Mouse (Mus musculus) c-Kit-positive CD71-negative TER-119-negative erythroid progenitor cells, embryonic 14.5 days (primary cell): Measurements from ENCODE around the gene E130308A19Rik.

Experiments used
- DNase-seq: peaks from one replicate; pipeline ENCODE4 v3.0.0-alpha.2; 2013; ENCODE audit warnings: low read depth

Gene E130308A19Rik

DNA sequence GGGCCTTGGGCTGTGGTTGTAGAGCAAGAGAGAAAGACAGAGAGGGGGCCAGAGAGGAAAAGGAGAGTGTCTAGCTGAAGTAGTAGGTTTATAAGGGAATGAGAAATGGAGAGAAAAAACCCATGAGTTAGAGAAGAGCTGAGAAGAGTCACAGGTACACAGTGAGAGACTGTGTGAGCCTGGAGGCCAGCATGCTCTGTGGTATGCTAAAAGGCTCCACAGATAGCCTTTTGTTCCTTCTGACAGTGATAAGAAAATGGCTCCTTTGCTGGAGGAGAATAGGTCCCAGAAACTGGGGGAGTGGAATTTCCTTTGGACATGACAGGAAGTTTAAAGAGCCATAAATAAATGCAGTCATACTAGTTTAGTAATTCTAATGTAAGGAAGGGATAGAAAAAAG, 13.2 kb downstream of the E130308A19Rik start:
- DNase-seq = no peak

DNA sequence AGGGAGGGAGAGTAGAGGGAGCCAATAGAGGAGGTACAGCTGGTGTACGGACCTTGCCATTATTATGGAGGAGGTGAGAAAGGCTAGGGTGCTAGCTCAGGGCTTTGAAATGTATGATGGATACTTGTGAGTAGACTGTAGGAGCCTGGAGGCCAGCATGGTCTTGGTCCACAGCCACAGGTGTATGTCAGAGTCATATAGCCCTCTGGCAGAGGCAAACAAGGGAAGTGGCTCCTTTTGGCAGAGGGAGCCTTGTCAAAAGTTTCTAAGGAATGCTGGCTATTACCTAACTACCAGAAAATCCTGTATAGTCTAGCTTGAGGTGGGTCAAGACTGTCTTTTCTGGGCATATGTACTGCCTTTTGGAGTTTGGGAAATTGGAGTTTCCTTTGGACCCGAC, 14.7 kb downstream of the E130308A19Rik start:
- DNase-seq = no peak

DNA sequence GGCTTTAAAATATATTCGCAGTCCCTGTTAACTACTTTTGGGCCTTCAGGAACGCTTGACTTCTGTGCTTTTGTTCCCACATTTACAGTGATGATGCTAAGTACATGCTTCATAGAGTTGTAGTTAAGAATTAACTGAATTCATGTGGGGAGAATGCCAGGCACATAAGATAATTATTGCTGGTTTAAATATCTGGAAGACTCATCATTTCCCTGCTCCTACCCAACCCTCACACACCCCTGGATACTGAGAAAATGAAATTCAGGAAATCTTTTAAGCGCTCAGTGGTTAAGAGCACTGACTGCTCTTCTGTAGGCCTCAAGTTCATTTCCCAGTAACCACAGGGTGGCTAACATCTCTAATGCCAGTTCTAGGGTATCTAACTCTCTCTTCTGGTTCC, 16.0 kb downstream of the E130308A19Rik start:
- DNase-seq = no peak

DNA sequence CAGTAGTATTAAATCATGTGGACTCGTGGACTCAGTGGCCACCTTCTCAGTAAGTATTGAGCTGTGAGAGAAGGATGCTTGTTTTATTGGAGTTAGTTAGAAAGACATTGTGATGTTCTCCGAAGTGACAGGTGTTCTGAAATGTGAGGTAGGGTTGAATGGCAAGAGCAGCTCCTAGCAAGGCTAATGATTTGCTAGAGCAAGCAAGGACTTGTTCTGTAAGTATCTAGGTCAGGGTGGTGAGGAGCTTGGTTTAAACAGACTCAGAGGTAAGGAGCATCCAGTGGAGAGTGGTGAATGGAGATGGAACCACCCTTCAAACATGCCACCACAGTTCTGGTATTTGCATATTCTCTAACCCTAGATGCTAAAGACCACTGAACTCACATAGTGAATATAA, 16.6 kb downstream of the E130308A19Rik start:
- DNase-seq = no peak

DNA sequence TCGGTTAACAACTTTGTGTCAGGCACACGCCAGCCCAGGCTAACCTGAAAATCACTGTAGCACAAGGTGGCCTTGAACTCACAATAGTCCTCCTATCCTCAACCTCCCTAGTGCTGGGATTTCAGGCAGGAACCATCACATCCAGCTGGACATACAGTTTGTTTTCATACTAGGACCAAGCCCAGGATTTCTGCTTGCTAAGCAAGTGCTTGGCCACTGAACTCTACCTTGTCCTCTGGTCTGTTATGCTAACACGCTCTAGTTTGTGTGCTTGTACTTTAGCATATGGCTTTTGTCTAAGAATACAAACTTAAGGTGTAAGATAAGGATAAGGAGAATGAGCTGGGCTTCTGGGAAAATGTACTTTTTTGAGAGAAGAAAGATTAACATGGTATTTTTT, 18.4 kb downstream of the E130308A19Rik start:
- no peak for DNase-seq

DNA sequence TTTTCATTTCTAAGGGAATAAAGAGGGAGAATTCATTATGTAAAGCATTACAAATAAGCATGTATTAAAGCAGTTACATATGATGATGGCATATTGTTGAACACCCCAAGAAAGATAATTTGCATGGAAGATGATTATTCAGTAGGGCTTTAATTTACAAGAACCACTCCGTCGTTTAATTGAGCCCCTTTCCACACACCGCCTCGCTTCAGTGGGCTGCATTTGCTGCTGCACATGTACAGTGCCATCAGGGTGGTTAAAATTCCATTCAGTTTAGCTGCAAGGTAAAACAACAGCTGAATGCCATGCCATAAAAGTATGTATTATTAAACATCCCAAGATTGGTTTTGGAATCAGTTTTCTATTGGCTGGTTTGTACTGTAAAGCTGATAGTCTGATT, 19.0 kb downstream of the E130308A19Rik start:
- DNase-seq = no peak

DNA sequence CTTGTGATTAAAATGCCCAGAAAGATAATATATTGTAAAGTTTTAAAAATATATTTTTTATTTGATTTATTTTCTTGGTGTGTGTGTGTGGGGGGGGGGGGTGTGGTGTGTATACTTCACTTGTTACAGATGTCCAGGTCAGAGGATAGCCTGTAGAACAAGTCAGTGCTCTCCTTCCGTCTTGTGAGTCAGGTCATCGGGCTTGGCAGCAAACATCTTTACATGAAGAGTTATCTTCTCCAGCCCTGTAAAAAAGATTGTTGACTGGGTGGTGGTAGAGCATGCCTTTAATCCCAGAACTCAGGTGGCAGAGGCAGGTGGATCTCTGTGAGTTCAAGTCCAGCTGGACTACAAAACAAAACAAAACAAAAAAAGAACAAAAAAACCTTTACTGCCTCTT, 19.6 kb downstream of the E130308A19Rik start:
- no peak for DNase-seq

DNA sequence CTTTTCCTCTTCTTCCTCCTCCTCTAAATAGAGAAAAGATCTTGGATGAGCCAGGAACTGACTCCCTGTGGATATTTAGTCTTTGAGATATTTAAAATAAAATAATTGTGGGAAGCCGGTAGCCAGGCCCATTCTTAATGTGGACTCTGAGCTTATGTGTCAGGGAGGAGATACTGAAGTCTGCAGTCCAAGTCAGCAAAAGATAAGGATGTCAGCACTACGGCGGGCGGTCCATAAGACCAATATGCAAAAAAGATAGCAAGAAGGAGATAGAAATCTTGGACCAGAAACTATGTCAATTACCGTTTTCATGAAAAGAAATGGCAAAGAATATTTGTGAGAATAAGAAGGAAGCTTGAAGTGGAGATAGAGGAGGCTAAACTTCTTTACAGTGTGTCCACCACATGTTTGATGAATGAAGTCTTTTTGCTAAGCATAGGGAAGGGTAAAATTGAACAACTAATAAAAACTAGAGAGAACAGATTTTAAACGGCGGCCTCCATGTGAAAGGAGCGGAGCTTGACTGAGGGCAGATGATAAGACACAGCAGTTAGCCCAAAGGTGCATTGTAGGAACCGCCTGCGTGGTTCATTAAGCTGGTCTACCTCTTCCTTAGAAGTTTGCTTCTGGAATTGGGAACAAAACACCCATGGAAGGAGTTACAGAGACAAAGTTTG, 20.1 kb downstream of the E130308A19Rik start:
- no peak for DNase-seq

DNA sequence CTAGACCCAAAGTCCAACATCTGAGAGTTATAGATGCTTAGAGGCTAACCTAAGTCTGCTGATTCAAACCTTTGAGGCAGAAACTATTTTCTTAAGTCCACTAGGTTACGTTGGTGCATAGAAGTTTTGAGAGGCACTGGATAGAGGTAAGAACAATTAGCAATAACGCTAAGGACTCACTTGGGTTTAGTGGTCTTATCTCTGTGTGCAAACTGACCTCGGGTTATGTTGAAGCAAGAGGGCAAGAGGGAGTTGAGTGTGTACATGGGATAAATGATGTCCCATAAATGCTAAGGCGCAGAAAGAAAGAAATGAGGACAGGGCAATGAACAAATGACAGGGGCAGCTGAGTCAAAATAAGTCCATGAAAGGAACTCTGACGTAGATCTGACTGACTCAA, 23.1 kb downstream of the E130308A19Rik start:
- DNase-seq = no peak

DNA sequence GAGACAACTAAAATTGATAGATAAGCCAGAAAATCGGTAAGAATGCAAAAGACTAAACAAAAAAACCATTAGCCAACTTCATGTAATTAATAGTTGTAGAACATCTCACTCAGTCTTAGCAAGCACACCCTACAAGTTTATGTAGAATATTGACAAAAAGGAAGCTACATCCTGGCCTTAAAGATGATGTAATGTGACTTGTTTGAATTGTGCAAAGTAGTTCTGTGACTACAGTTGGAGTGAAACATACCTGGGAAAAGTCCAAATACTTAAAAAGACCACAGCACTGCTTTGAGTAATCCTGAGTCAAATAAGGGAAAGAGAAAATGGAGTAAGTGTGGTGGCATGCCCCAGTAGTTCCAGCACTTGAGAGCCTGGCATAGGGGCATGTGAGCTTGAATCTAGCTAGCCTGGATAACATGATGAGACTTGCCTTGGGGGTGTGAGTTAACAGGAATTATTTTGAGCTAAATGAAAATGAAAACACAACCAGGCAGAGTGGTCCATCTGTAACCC, 26.2 kb downstream of the E130308A19Rik start:
- no peak for DNase-seq

DNA sequence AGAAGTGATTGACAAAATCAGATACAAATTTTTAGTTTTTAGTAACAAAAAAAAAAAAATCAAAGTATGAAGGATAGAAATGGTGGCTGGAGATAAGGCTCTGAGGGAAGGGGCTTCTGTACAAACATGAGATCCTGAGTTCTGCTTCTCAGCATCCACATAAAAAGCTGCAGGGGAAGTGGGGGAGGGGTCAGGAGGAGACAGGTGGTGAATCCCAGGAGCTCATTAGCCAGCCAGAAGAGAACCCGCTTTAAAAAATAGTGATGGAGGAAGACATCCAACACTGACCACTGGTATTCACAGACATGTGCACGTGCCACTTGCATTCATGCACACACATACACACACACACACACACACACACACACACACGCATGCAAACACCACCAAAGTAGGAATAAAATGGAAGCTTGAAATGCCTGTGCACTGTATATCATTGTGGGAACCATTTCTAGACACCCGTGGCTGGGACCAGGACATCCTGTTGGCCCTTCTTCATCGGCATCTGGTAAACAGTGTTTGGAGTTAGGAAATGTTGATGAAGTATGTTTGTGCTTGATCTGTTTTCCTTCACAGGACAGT, 30.1 kb downstream of the E130308A19Rik start:
- no peak for DNase-seq

DNA sequence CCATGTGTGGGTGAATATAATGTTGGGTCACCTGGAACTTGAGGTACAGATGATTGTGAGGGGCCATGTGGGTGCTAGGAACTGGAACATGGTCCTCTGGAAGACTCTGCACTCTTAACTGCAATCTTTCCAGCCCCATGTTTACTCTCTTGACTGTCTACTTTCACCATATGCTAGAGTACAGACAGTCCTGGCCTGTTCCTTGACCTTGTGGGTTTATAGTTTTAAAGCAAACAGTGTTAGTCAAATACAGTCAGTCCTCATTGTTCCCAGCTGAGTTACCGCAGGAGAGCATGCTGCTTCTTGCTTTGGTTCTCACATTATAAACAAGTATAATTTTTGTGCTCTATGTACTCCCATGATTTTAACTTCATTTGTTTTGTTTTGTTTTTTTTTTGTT, 36.2 kb downstream of the E130308A19Rik start:
- no peak for DNase-seq

DNA sequence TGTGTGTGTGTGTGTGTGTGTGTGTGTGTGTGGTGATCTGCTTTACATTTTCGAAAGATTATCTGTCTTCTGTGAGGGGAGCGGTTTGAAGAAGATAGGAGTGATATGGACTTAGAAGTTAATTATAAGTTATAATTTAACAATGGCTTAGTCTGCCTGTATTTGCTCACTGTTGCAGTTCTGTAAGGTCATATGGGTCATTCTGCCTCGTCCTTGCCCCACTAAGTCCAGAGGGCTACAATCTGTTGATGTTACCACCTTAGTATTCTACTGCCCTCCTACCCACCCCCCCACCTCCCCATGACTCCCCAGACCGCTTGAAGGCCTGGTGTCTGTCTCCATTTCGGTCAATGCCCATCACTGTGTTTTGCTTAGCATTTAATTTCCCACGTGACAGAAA, 37.4 kb downstream of the E130308A19Rik start:
- DNase-seq = no peak

DNA sequence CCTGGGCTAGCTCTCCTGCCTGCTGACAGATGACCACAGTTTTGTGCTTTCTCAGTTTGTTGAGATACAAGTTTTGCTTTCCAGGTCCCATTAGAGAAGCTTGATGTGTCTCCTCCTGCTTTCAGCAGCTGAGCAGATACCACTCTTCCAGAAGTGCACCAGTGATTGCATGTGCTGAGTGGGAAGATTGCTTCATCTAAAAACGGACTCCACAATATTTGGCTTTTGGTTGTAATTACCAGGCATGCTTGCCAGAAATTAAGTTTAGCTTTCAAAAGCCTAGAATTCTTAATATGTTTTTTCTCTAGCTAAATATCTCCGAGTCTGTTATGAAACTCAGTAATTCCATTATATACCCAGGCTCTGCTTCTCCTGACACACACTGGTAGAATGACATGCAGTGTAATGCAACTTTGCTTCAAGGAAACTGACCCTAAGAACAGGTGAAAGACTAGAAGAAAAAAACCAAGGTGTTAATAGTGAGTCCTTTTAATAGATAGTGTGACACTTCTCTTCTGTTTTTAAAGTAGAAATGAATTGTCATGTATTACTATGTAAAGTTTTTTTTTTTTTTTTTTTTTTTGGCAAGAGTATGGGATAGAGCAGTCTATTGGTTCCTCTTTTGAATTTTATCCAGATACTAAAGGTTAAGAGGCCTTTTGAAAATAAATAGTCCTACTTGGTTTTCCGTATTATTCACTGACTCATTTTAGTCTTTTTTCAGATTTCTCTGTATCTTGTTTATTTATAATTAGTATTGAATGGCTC, 40.7 kb downstream of the E130308A19Rik start:
- DNase-seq = no peak

DNA sequence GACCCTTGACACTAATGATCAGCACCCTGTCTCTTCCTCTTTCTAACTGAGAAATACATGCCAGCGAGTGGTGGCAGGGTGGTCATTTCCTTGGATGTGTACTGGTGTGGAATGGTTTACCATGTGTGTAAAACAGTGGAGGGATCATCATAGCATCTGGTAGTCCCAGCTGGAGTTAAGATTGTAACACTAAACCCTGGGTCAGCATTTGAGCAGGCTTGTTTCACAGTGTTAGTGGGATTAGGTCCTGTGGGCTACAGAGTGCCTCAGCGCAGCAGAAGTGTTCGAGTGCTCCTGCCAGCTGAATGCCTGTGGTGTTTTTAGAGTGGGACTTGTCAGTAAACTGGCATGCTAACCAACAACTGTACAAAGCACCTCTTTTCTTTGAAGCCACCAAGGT, 42.0 kb downstream of the E130308A19Rik start:
- DNase-seq = no peak

DNA sequence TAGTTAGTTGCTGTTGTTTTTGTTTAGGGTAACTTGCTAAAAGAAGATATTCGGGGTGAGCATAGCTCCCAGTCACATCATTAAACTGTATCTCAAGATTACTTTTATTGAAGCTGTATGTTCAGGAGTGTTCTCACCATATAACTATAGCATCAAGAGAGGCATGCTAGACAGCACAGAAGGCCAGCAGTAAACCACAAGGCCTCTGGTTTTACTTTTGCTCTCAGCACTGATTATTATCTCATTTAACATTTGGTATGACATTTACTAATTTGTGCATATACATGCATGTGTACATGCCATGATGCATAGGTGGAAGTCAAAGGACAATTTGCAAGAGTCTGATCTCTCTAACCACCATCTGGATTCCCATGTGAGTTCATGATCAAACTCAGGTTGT, 43.1 kb downstream of the E130308A19Rik start:
- no peak for DNase-seq

DNA sequence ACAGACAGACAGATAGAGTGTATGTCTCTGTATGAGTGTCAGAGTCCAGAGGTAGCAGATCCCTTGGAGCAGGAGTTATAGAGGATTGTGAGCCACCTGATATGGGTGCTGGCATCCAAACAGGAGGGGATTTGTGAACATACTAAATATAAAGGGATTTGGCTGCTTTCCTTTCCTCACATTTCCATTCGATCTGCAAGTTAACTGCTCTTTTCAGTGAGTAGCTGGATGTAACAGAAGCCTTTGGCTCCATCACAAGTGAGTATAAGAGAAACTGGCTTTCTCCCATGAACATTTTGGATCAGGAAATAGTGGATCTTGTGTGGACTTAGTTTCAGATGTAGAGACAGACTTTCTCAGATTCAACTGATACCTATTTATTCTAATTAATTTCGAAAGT, 44.0 kb downstream of the E130308A19Rik start:
- no peak for DNase-seq

DNA sequence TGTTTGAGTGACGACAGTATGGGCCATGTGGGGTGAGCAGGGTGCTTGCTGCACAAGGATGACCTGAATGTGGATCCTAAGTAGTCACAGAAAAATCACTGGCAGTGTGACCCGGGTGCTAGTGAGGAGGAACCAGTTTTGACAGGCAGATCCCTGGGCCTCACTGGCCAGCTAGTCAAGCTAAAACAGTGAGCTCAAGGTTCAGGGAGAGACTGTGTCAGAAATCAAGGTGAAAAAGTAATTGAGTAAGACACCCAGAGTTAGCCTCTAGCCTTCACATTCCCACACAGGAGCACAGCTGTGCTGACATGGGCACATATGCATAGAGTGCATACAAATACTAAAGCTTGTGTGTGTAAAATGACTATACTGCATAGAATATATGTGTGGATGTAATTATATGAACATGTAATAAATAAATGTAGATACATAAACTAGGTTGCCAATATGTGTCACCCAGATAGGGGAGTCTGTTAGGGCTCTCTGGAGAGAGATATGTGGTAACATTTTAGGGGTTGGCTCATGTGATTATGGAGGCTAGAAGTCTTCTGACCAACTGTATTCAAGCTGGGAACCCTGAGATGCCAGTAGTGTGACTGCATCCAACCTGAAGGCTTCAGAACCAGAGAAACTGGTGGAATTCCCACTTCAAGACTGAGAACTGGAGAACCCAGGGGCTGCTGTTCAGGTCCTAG, 47.6 kb downstream of the E130308A19Rik start:
- DNase-seq = no peak

DNA sequence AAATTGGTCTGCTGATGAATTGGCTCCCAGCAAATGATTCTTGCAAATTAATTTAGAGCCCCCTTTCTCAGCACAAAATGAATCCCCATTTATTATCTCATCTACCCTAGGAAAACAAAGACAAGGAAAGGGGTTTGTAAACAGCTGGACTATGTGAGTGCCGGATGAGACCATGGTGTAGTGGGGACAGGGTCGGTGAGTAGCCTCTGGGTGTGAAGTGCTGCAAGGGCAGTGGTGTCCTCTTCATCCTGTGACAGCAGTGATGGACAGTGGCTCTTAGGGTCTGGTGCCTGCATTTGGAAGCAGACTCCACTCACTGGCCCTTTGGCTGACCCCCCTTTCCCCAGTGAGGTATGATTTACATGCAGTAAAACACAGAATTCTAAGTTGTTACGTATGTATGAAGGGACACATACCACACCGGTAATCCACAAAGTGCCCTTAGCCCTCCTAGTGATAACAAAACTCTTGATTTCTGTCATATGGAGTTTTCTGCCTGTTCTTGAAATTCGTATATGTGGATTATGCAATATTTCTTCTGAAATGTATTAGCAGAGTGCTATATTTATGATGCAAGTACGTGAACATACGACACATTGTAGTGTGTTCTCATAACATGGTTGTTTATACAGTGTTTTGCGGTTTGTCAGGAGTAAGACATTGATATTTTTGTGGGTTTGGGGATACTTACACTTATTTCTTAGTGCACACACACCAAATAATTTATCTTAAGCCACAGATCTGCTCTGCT, 49.1 kb downstream of the E130308A19Rik start:
- no peak for DNase-seq

DNA sequence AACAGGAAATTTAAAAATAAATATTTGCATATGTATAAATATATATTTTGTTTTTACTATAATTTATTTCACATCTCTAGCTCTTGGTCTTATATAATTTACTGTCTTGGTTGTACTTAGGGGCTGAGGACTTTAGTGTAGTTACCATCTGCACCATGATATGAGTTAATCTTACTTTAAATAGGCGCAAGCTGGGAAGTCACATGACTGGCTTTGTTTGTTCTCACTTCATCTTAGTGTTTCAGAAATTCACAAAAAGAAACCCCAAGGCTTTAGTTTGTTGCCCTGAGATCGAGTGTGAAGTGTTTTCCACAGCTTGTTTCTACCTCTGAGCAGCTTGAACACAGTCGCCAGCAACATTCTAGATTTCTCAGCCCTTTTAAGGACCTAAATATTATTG, 49.7 kb downstream of the E130308A19Rik start:
- no peak for DNase-seq

DNA sequence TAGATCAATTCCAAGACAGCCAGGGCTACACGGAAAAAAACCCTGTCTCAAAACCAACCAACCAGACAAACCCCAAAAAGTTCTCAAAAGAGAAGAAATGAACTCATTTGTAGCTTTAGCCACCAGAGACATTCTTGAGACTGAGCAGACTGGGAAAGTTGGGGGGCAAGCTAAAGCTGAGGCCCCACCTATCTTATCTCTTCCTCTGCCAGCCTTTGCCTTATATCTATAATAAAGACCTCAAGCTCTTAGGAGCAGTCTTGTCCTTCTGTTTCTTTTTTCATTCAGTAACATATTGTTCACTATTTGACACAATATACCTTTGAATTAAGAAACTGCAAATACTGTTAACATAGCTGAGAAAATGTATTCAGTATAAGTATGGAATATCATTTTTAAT, 55.4 kb downstream of the E130308A19Rik start:
- no peak for DNase-seq

DNA sequence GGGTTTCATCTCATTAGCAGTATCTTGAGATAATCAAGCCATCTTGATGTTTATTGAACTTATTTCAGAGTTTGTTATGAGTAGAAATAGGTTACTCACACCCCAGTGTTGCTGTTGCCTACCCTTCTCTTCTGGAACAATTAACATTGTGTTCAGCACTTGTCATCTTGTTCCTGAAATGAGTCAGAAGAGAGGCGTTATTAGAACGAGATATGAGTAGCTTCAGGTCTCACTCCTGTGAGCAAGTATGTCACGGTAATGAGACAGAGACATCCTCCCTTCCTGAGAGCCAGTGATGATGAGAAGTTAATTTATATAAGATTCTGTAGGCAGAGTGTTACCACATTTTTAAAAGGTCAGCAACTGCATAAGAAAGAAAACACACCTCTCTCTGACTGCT, 56.5 kb downstream of the E130308A19Rik start:
- no peak for DNase-seq
